Comparison of ENCODE assay signal across 9 mouse cellular contexts in genomic region chr8:111881591-111881990, GRCm38 (mm10). TPM values are rescaled to one million over a fixed set of nuclear protein-coding genes. Genes with fewer than 3 reads are reported as not detected.
DNase-seq lines count a peak whose midpoint lies in the region; ATAC-seq and TF ChIP-seq lines count a peak whose summit lies in the region.
"Had no signal": no experiment of that assay in that cellular context is flagged by ENCODE, and none has a peak within 500 bp of the region (broad histone marks: within the 10 kb centered on the region; RNA-seq: fewer than 3 reads in every experiment).

No protein-coding gene starts in this region.

- no peaks in the 10 kb centered on the region for H3K4me1 ChIP-seq in hindbrain, postnatal 0 days (ENCODE audit: insufficient read depth, low read length)
- H3K4me1 ChIP-seq: embryonic facial prominence, embryonic 13.5 days had no signal

- 1% methylated on average over 2 of the region's 2 CpGs for WGBS in hindbrain, postnatal 0 days

- H3K36me3 ChIP-seq in hindbrain, postnatal 0 days (ENCODE audit: insufficient read depth, low read length), result no peaks in the 10 kb centered on the region
- H3K36me3 ChIP-seq: embryonic facial prominence, embryonic 13.5 days had no signal

- no peak for ATAC-seq in hindbrain, postnatal 0 days

- no peaks in the 10 kb centered on the region for H3K27me3 ChIP-seq in hindbrain, postnatal 0 days (ENCODE audit: insufficient read depth, low read length)

- DNase-seq in heart, postnatal 10 days, result peak; percentile 45 to 74
- DNase-seq in heart, postnatal 25 days (ENCODE audit: low spot score), result no peak
- DNase-seq in 416B (ENCODE audit: low read depth), result peak; percentile 53
- DNase-seq in Muller cell, postnatal 12 days (ENCODE audit: inconsistent ontology term), result peak; percentile 48
- peak; percentile 67 for DNase-seq in cerebellum, adult 9-10 months
- DNase-seq in hindbrain, postnatal 0 days (ENCODE audit: low spot score), result peak; percentile 79
- DNase-seq in lung, postnatal 25 days (ENCODE audit: low spot score), result peak; percentile 50
- DNase-seq in testis, postnatal 10 days (ENCODE audit: low spot score), result peak; percentile 66

- no peak overlapping the region for H3K4me3 ChIP-seq in hindbrain, postnatal 0 days (ENCODE audit: low read length)
- H3K4me3 ChIP-seq: embryonic facial prominence, embryonic 13.5 days had no signal

- no peak overlapping the region for H3K27ac ChIP-seq in hindbrain, postnatal 0 days
- H3K27ac ChIP-seq: embryonic facial prominence, embryonic 13.5 days had no signal

- TF ChIP-seq CTCF in hindbrain, postnatal 0 days (IDR thresholded peaks at IDR 0.05; ENCODE audit: low read depth), result peak; percentile 85

- intact Hi-C loops in heart, postnatal 10 days (cut with DNase I), result loop anchor here (1.0 to 2.0 kb wide), 3 partner anchors 41 to 153 kb away; no protein-coding TSS in a partner anchor
- intact Hi-C loops in heart, postnatal 25 days (cut with DNase I), result loop anchor here (5.0 kb wide), 2 partner anchors 41 to 151 kb away; no protein-coding TSS in a partner anchor

- H3K9ac ChIP-seq in hindbrain, postnatal 0 days (replicated peaks; ENCODE audit: low read length), result no peak overlapping the region
- H3K9ac ChIP-seq: embryonic facial prominence, embryonic 13.5 days had no signal

- no peak overlapping the region for H3K4me2 ChIP-seq in hindbrain, postnatal 0 days (ENCODE audit: low read depth, low read length)
- H3K4me2 ChIP-seq: embryonic facial prominence, embryonic 13.5 days had no signal

- no peaks in the 10 kb centered on the region for H3K9me3 ChIP-seq in hindbrain, postnatal 0 days (ENCODE audit: low read length)
- H3K9me3 ChIP-seq: embryonic facial prominence, embryonic 13.5 days had no signal

RNA-seq across cellular contexts. Expression of gene Tmem170, which starts 5.0 kb away (rescaled TPM):
- 1 to 10 TPM; 2.7 to 3.4 TPM for total RNA-seq in heart, postnatal 10 days (2021)
- 1 to 10 TPM; 2.9 to 3.1 TPM for total RNA-seq in heart, postnatal 25 days (2021)
- 3.2 and 3.5 TPM in 2 replicates for total RNA-seq in hindbrain, postnatal 0 days (2014; rRNA removed)
- polyA plus RNA-seq in hindbrain, postnatal 0 days (2015; fragmentation: Nextera tagmentation; extraction: Ambion mirVana), result 2.3 and 3.0 TPM in 2 replicates

RNA-seq across cellular contexts. Expression of gene Cfdp1, which starts 27.5 kb away (rescaled TPM):
- 10 to 100 TPM; 43.7 to 53.7 TPM for total RNA-seq in heart, postnatal 10 days (2021)
- total RNA-seq in heart, postnatal 25 days (2021), result 10 to 100 TPM; 30.9 to 35.7 TPM
- 24.9 and 26.5 TPM in 2 replicates for total RNA-seq in hindbrain, postnatal 0 days (2014; rRNA removed)
- 170 and 180 TPM in 2 replicates for polyA plus RNA-seq in hindbrain, postnatal 0 days (2015; fragmentation: Nextera tagmentation; extraction: Ambion mirVana)

RNA-seq across cellular contexts. Expression of gene Chst5, which starts 28.7 kb away (rescaled TPM):
- total RNA-seq in heart, postnatal 10 days (2021), result not detected
- total RNA-seq in heart, postnatal 25 days (2021), result not detected
- total RNA-seq in hindbrain, postnatal 0 days (2014; rRNA removed), result 2.4 and 4.2 TPM in 2 replicates
- 3.2 and 3.8 TPM in 2 replicates for polyA plus RNA-seq in hindbrain, postnatal 0 days (2015; fragmentation: Nextera tagmentation; extraction: Ambion mirVana)

RNA-seq across cellular contexts. Expression of gene Tmem231, which starts 52.1 kb away (rescaled TPM):
- total RNA-seq in heart, postnatal 10 days (2021), result 1 to 10 TPM; 1.5 to 2.3 TPM
- 1 to 10 TPM; 1.5 to 2.1 TPM for total RNA-seq in heart, postnatal 25 days (2021)
- 15.5 and 16.7 TPM in 2 replicates for total RNA-seq in hindbrain, postnatal 0 days (2014; rRNA removed)
- polyA plus RNA-seq in hindbrain, postnatal 0 days (2015; fragmentation: Nextera tagmentation; extraction: Ambion mirVana), result 14.4 and 14.6 TPM in 2 replicates

RNA-seq across cellular contexts. Expression of gene Gabarapl2, which starts 58.9 kb away (rescaled TPM):
- 100 to 1,000 TPM; 121 to 124 TPM for total RNA-seq in heart, postnatal 10 days (2021)
- 100 to 1,000 TPM; 123 to 129 TPM for total RNA-seq in heart, postnatal 25 days (2021)
- total RNA-seq in hindbrain, postnatal 0 days (2014; rRNA removed), result 86.2 and 99.4 TPM in 2 replicates
- 461 and 465 TPM in 2 replicates for polyA plus RNA-seq in hindbrain, postnatal 0 days (2015; fragmentation: Nextera tagmentation; extraction: Ambion mirVana)
